Mouse (Mus musculus) liver, adult (tissue): ENCODE results near the gene Riox1.
A peak's percentile ranks its signal among the peaks of the same experiment; 100 is the strongest.

Source experiments
- GATA4 ChIP-seq: IDR thresholded peaks from 2 replicates; pipeline ENCODE4 v1.6.1; 2014; ENCODE audit warnings: mild to moderate bottlenecking, low read length; ENCODE audit not compliant: insufficient replicate concordance

The Riox1 gene

DNA sequence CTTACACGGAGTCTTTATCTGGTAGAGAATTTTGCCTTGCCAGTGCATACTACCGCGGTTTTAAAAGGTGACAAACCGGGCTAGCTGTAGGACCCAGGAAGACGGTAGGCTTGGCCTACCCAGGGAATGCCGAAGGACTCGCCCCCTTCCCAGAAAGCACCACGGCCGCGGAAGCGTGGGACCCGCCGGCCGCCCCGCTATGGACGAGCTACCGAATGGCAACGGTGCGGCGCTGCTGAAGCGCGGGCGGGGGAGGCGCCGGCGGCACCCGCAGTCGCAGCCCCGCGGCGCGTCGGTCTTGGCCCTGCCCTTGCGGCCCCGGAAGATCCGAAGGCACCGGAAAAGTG is at the start of gene Riox1:
Gene Riox1 (plus strand): TSS at position 116 of the 347 bp plus-strand sequence.
- no peak; the same call in 1 of the 2 replicates for TF ChIP-seq GATA4

DNA sequence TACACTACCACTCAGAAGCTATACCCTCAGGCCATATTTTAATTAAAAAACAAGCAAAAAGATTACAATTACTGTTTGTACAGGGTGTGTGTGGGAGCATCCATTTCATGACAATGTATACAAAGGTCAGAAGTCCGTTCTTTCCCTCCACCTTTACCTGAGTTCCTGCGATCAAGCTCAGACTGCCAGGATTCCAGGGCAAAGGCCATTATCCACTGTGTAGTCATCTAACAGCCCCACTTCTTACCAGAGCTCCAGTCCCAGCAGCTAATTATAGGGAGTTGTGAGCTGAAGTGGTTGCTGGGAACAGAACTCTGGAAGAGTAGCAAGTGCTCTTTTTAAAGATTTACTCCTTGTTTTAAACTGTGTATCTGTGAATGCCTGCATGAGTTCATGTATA is 40.0 kb upstream of the Riox1 start:
- no peak for TF ChIP-seq GATA4

DNA sequence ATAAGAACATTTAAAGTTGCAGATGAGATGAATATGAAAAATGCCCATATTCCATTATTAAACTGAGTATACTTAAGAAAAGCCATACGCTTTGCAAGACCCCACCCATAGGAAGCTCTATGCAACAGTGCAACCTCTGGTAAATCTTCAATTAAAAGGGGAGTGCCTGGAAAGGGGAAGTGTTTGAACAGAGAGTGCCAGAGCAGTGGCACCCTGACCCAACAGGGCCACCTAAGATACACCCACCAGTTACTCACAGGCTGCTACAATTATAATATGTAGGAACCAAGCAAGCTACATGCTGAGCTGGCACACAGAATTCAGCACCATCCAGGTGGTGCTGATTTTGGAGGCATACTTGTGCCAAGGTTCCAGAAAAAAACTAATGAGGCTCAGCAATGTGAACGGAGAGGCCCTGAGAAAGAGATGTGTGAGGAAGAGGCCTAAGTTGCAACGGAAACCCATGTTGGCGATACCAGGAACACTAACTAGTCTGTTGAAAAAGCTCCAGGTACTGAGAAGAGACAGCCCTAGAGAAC is 36.1 kb upstream of the Riox1 start:
- TF ChIP-seq GATA4 = no peak

DNA sequence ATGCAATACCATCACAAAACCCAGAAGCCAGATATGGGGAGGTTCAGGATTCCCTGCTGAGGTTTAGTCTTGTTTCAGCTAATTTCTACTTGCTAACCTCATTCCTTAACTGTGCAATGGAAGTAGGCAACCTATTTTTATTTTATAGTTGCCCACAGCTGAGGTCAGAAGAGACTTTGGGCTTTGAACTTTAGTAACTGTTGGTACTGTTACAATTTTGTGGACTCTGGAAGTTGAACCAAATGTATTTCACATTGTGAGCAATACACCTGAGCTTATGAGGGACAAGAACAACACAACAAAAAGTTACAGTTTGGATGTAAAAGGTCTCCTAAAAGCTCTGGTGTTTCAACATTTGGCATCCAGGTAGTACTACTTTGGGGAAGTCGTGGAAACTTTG is 35.6 kb upstream of the Riox1 start:
- TF ChIP-seq GATA4 = no peak

DNA sequence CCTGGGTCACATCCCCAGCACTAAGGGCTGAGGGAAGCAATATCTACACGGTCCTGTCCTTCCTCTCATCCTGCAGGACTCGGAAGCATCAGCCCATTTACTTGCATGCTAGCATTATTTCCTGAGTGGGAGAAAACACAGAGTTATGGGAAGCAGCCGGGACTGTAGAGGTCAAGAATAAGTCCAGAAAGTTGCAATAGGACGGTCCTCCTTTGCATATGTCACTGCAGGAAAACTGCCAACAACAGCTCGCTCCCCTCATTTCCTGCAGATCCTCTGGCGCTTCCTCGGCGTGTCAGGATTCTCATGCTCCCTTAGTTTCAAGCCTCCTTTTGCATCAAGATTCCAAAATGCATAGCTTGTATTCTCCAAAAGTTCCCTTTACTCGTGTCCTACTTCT is 33.5 kb upstream of the Riox1 start:
- peak; percentile 67; the same call in 1 of the 2 replicates for TF ChIP-seq GATA4

DNA sequence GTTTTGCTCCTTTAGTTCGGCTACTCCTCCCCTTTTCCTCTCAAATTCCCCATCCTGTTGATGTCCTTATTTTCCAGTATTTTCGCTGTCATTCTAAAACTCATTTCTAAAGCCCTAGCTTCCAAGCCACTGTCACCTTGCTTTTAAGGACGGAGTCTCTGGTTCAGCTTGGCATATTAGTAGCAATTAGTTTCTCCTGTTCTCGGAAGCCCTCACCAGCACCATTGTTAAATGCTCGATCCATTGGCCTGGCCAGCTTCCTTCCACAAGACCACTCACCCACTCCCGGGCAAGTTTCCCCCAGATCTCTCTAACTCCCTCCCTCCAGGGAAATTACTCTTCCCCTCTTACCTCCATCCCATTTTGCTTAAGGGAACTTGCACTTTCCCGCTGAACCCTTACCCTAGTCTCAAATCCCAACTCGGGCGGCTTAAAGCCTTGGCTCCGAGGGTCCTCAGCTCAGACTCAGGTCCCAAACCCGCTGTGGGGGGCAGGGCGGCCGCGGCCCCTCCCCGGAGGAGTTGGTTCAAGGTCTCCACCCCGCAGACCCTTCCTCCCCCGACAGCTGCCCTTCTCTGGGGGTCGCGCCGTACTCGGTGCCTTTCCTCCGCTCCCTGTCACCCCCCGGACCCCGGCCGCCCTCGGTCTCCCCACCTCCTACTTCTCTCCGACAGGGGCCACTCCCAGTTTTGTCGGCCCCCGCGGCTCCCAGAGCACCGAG is 29.5 kb upstream of the Riox1 start:
- no peak for TF ChIP-seq GATA4

DNA sequence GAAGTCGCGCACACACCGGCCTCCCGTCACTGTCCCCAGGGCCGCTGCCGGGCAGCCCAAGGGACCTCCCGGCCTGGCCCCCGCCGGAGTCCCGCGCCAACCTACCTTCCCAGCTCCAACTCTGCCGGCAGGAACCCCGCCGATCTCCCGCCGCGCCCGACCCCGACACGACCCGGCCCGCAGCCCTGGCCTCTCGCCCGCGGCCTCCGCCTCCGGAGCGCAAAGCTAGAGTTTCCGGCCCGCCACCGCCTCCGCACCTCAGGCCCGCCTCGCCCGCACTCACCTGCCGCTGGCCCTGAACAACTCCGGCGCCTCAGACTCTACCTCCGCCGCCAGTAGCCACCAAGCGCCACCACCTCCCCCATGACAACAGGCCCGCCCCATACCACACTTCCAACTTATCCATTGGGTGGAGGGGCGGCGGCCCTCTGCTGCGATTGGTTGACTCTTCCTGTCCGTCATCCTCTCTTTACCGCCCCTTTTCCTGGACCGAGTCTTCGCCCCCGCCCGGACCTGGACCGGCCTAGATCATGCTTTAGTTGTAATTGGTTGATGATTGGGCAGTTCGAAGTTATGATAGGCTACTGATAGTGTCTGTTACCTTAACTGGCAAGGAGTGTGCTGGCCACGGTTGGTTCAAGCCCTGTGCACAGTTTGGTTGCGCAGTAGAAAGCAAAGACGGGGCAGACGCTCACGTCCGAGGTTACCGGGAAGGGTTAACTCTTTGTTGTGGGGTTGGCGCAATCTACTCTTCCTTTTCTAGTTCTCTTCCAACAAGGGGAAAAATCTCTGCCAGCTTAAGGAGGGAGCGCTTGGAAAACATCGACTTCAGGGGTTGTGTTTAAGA is 28.6 kb upstream of the Riox1 start, which contains the start of gene Numb:
Gene Numb (minus strand): TSS at position 400 of the 847 bp plus-strand sequence.
- TF ChIP-seq GATA4 = peak; percentile 31; the same call in 1 of the 2 replicates

DNA sequence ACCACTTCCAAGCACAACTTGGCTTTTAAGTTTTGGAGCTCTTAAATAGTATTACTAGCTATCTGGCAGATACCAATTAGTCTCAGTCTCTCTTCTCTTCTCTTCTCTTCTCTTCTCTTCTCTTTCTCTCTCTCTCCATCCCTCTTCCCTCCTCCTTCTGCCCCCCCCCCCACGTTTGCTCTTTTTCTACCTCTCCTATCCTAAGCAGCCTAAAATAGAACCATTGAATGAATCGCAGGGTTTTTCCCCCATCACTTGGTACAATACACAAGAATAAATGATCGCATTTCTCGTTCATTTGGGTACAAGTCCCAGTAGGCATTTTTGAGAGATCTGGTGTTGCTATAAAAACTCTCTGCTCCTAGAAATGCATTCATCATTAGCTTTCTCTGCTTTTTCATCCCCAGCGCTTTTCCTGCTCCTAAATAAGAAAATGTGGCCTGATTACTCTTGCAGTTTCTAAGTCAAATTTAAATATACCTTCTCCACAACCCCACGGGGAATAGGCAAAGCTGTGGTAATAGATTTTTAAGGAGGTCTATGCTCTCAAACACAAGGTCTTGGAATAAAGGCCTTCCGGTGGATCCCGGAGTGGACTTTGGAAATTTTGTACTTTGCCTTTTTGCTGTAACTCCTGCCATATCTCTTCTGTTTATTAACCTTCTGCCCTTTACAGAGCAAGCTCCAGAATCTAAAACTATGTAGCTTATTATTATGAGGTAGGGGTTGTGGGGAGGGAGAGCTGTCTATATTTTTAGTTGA is 27.5 kb upstream of the Riox1 start:
- TF ChIP-seq GATA4 = 0 out of 2 replicates have a peak, but pooled peaks have one; percentile 16

DNA sequence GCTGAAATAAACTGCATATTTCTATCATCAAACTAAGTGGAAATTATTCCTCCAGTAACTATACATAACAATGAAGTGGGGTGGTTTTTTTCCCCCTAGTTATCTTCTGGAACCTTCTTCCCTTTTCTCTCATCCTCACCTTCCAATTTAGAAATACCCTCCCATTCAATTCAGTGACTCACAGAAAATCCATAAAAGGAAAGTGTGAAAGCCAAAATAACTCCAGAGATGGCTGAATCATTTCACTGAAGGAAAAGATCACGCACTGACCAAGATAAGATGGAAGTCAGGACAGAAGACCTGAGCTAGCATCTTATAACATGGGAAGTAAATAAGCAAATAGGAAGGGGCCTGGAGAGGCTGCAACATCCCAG is 26.9 kb upstream of the Riox1 start:
- TF ChIP-seq GATA4 = no peak

DNA sequence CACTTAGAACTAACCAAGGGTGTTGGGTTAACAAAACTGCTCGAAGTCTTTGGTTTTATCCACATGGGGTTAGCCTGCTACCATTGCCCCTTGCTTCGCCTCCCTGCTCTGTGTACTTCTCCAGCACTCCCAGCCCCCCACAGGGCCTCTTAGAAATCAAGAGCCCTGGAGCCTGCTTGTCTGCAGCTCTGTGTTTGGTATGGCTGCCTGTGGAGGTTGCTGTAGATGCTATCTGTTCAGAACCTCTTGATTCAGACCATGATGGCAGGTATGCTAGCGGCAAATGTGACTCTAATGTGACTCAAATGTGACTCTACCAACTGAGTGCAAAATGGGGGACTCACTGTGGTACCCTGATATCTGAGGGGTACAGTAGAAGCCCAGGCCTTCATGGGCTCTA is 26.1 kb upstream of the Riox1 start:
- TF ChIP-seq GATA4 = no peak

DNA sequence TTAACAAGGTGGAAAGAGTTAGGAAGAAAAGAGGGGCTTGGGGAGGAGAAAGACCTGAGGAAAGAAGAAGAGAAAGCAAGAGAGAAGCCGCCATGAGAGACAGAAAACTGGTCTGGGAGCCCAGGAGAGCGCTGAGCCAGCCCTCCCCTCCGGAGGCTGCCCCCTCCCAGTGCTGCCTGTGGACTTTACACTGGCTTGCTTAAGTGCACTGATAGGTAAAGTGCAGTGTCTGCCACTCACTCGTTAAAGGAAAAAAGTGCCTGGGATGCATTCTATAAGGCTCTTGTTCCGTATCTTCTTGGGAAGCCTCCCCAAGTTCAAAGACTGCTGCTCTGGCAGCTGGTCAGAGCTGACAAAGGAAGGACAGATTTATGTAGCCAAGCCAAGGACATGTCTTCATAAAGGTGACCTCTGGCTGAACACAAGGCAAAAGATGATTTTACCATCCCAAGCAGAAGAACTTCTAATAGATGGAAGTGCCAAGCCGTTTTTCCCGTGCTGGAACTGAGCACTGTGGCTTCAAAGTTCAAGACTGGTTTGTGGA is 25.2 kb upstream of the Riox1 start:
- TF ChIP-seq GATA4 = peak; percentile 76; the same call in 1 of the 2 replicates

DNA sequence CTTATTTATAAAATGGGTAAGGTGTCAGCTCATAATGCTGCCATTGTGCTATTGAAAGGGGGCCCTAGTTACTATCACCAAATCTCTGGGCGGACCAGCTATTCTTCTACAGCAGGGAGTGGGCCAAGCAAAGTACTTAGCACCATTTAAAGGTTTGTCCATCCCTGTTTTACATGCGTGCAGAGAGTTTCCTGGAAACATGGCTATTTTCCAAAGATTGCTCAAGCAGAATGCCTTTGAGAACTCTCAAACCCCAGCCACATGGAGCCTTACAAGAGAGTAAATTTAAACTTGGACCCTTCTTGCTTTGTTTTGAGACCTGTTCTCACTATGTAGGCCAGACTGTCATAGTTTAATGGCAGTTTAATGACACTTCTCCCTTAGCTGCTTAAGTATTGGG is 24.3 kb upstream of the Riox1 start:
- no peak for TF ChIP-seq GATA4

DNA sequence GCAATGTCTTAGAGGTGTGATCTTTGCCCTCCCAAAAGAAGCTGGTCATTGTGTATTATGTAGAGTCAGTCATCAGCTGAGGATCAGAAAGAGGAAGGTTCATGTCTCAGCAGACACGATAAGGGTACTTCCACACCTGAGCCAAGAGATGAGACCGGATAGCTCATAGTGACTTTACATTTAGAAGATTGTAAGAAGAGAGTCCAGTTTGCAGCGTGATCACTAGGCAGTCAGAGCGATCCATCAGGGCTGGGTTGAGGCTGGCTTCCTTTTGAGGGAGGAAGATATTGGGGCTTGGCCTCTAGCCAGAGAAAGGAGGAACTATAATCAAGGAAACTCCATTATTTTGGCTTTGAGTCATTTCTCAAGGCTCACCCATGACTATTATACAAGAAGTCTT is 22.7 kb upstream of the Riox1 start:
- TF ChIP-seq GATA4 = peak; percentile 42; the same call in 1 of the 2 replicates

DNA sequence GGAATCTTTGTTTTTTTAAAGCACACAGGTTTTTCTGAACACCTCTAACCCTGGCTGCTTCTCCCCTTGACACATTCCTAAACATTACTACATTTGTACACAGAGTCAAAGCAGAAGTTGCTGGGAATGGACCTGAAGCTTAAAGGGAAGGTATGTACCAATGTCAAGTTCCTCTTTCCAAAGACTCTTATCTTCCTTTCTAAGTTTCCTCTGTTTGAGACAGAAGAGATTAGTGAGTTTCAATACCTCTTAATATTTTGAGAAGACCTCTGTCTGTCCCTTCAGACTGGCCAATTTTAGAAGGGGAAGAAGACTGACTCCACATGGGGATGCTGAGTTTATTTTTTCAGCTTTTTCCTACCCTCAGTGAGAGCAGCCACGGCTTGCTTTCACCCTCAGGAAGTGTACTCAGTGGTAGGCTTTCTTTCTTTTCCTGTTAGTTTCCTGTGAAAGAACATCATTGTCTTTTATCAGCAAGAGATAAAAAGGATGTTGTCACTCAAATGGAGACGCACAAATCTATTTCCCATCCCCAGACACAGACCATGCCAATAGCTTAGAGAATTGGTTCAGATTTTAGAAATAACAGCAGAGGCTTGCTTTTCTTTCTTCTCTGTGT is 21.1 kb upstream of the Riox1 start:
- peak; percentile 85; the same call in 1 of the 2 replicates for TF ChIP-seq GATA4
